Mouse (Mus musculus) heart, adult 2 months (tissue): ENCODE data around the gene Atxn2.
"Not testable (repeated sequence)": the region's sequence is repeated elsewhere in the genome, so short reads cannot be mapped to it uniquely, and the experiment has no call there.

ENCODE experiments used
- CTCF ChIP-seq: fragments of 200-600 bp; IDR thresholded peaks from 2 replicates; pipeline ENCODE4 v1.8.1; 2022; ENCODE audit warnings: antibody characterized with exemption, mild to moderate bottlenecking, moderate library complexity
- POLR2A ChIP-seq: fragments of 200-500 bp; IDR thresholded peaks from 2 replicates; pipeline ENCODE4 v1.6.1; 2011; ENCODE audit warnings: mild to moderate bottlenecking, low read depth, low read length, control low read depth; ENCODE audit not compliant: insufficient read depth

GRCm38 (mm10) chr5:121847269-121847668, 136.1 kb downstream of the Atxn2 start:
- not testable (repeated sequence) for TF ChIP-seq POLR2A, CTCF
